Mouse (Mus musculus) midbrain, embryonic 11.5 days (tissue): ENCODE data around the gene Gm13757. TPM values are rescaled to one million over a fixed set of nuclear protein-coding genes. Genes with fewer than 3 reads are reported as not detected.
"Not testable (repeated sequence)": the region's sequence is repeated elsewhere in the genome, so short reads cannot be mapped to it uniquely, and the experiment has no call there.

ENCODE experiments used
- ATAC-seq: fragments of 200-750 bp; cut with Nextera tagmentation; 2 replicates; pipeline ENCODE4 v1.8.0; 2017; ENCODE audit warnings: moderate TSS enrichment, moderate library complexity; ENCODE audit not compliant: low FRiP score
- DNase-seq: peaks from one replicate; pipeline ENCODE4 v3.0.0; 2015; ENCODE audit warnings: low spot score; ENCODE audit errors: missing footprints
- H3K27ac ChIP-seq: fragments of 300-500 bp; sonication (generic); 2 replicates; pipeline ENCODE4 v1.5.1; 2014; ENCODE audit warnings: low read depth, low read length
- H3K27me3 ChIP-seq: fragments of 300-500 bp; sonication (generic); 2 replicates; pipeline ENCODE4 v1.6.1; 2014; ENCODE audit warnings: mild to moderate bottlenecking, low read length, moderate library complexity, mixed read lengths; ENCODE audit not compliant: control insufficient read depth, insufficient read depth
- H3K36me3 ChIP-seq: fragments of 300-500 bp; sonication (generic); 2 replicates; pipeline ENCODE4 v1.6.1; 2014; ENCODE audit warnings: mild to moderate bottlenecking, low read length, moderate library complexity, mixed read lengths; ENCODE audit not compliant: control insufficient read depth, insufficient read depth
- H3K4me1 ChIP-seq: fragments of 300-500 bp; sonication (generic); 2 replicates; pipeline ENCODE4 v1.6.1; 2014; ENCODE audit warnings: low read length; ENCODE audit not compliant: control insufficient read depth, insufficient read depth
- H3K4me2 ChIP-seq: fragments of 300-500 bp; sonication (generic); 2 replicates; pipeline ENCODE4 v1.6.1; 2014; ENCODE audit warnings: mild to moderate bottlenecking, moderate library complexity
- H3K4me3 ChIP-seq: fragments of 300-500 bp; sonication (generic); 2 replicates; pipeline ENCODE4 v1.5.1; 2014; ENCODE audit warnings: low read depth, low read length
- H3K9ac ChIP-seq: fragments of 300-500 bp; sonication (generic); 2 replicates; pipeline ENCODE4 v1.6.1; 2014; ENCODE audit warnings: low read length
- H3K9me3 ChIP-seq: fragments of 300-500 bp; sonication (generic); 2 replicates; pipeline ENCODE4 v1.6.1; 2016; ENCODE audit warnings: low read length; ENCODE audit not compliant: control insufficient read depth
- WGBS: fragments of 180-500 bp; shearing (Covaris S2); extraction: QIAGEN DNeasy Blood & Tissue Kit; methylation state at CpG from one replicate; pipeline ENCODE4 v1.1.7; 2014; 5-methylcytosine and 5-hydroxymethylcytosine counted together
- polyA plus RNA-seq: library from polyadenylated mRNA; unstranded; fragments of >200 nt; fragmentation: Nextera tagmentation; extraction: Ambion mirVana; gene quantifications from 2 replicates; pipeline ENCODE4 v1.2.1, GENCODE M21; 2014

Gm13757 gene
- polyA plus RNA-seq, result not detected in 2 replicates

DNA sequence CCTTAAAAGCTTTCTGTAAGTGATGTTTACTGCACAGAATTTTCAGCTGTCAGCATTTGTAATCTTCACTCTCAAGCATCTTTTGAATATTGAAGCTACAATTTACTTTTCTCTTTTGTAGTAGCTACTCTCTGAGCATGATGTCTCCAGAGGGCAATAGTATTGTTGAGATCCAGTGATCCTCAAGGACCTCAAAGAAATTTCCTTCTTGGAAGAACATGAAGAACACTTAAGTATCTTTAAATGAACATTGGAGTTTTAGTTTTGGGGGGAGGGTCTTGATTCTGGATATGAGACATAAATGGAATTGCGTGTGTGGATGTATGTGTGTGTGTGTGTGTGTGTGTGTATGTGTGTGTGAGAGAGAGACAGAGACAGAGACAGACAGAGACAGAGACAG lies at the start of gene Gm13757:
Gene Gm13757 (minus strand): TSS at position 101 of the 400 bp plus-strand sequence.
- Histone ChIP-seq H3K9me3 (no peaks in the 10 kb centered on the region), H3K4me3 (no peak within 1 kb of the TSS), H3K4me2 (no peak within 1 kb of the TSS), H3K27me3 (no peaks in the 10 kb centered on the region), H3K4me1 (no peaks in the 10 kb centered on the region), H3K9ac (no peak within 1 kb of the TSS), H3K36me3 (no peaks in the 10 kb centered on the region), H3K27ac (no peak within 1 kb of the TSS)
- DNase-seq, result no peak
- WGBS, result 91% methylated on average over 1 of the region's 1 CpGs
- no peak for ATAC-seq

DNA sequence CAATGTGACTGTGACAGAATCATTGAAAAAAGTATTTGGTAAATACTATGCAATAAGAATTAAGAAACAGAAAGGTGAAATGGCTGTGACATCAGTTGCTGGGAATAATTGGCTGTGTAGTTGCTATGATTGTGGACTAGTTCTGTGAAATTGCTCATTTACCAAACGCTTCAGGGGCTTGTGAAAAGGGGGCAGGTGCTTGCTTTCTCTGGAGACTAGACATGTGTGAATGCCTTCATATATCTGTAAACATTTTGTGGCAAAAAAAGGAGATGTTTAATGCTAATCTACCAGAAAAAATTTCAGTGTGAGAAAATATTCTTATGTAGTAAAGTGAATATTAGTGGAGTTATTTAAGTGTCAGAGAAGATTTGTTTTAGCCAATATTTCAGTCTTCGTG lies 44.1 kb upstream of the Gm13757 start, which contains the start of gene Olfr1185-ps1:
Gene Olfr1185-ps1 (plus strand): TSS at position 301 of the 400 bp plus-strand sequence.
- Histone ChIP-seq H3K4me1 (no peaks in the 10 kb centered on the region), H3K4me3 (no peak within 1 kb of the TSS), H3K27ac (no peak within 1 kb of the TSS), H3K4me2 (no peak within 1 kb of the TSS), H3K27me3 (no peaks in the 10 kb centered on the region), H3K9ac (no peak within 1 kb of the TSS), H3K9me3 (no peaks in the 10 kb centered on the region), H3K36me3 (no peaks in the 10 kb centered on the region)
- DNase-seq, result no peak
- no peak for ATAC-seq
- WGBS, result 80% methylated on average over 2 of the region's 2 CpGs

DNA sequence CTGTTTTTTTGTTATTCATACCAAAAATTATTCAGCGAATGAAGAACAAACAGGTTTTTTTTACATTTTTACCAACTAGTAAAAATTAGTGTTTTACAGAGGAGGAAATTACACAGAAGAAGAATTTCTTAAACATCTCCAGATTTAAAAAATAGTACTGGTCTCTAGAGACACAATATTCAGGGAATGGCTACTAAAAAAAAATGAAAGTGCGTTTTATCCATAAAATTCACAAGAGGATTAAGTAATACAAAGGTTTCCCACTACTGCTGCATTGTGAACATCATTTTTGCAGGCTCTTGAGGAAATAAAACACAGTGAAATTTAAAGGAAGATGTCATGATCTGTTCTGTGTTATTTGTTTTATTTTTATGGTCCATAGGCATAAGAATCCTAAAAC lies 34.4 kb upstream of the Gm13757 start, which contains the start of gene Olfr1184:
Gene Olfr1184 (plus strand): TSS at position 301 of the 400 bp plus-strand sequence.
- ATAC-seq (no peak), DNase-seq (no peak)
- H3K9ac ChIP-seq, result no peak within 1 kb of the TSS
- no peaks in the 10 kb centered on the region for H3K4me1 ChIP-seq
- no peaks in the 10 kb centered on the region for H3K36me3 ChIP-seq
- H3K4me3 ChIP-seq, result no peak within 1 kb of the TSS
- no peaks in the 10 kb centered on the region for H3K9me3 ChIP-seq
- no peak within 1 kb of the TSS for H3K27ac ChIP-seq
- WGBS, result 90% methylated on average over 2 of the region's 2 CpGs
- H3K4me2 ChIP-seq, result no peak within 1 kb of the TSS
- H3K27me3 ChIP-seq, result no peaks in the 10 kb centered on the region

DNA sequence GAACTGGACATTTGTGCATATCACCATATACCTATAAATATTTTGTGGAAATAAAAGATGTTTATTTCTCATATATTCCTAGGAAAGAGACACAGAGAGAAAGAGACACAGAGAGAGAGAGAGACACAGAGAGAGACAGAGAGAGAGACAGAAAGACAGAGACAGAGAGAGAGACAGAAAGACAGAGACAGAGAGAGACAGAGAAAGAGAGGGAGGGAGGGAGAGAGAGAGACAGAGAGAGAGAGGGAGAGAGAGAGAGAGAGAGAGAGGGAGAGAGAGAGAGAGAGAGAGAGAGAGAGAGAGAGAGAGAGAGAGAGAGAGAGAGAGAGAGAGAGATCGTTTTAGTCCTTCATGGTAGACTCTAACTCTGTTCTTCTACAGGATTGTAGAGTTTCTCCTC lies 5.6 kb upstream of the Gm13757 start, which contains the start of gene Olfr1183:
Gene Olfr1183 (plus strand): TSS at position 301 of the 400 bp plus-strand sequence.
- H3K9ac ChIP-seq, H3K4me2 ChIP-seq, H3K27me3 ChIP-seq, H3K4me3 ChIP-seq, H3K9me3 ChIP-seq, ATAC-seq, H3K36me3 ChIP-seq, H3K4me1 ChIP-seq, DNase-seq, H3K27ac ChIP-seq: not testable (repeated sequence)
- 80% methylated on average over 1 of the region's 1 CpGs for WGBS

DNA sequence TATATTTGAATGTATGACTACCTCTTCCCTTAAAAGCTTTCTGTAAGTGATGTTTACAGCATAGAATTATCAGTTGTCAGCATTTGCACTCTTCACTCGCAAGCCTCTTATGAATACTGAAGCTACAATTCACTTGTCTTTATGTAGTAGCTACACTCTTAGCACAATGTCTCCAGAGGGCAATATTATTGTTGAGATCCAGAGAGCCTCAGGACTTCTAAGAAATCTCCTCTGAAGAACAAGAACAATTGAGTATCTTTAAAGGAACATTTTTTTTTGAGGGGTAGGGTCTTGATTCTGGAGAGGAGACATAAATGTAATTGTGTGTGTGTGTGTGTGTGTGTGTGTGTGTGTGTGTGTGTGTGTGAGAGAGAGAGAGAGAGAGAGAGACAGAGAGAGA lies 22.9 kb downstream of the Gm13757 start, which contains the start of gene Olfr1181:
Gene Olfr1181 (minus strand): TSS at position 101 of the 400 bp plus-strand sequence.
- Histone ChIP-seq H3K9me3 (no peaks in the 10 kb centered on the region), H3K36me3 (no peaks in the 10 kb centered on the region), H3K27ac (no peak within 1 kb of the TSS), H3K4me1 (no peaks in the 10 kb centered on the region), H3K9ac (no peak within 1 kb of the TSS), H3K4me3 (no peak within 1 kb of the TSS), H3K4me2 (no peak within 1 kb of the TSS), H3K27me3 (no peaks in the 10 kb centered on the region)
- DNase-seq (no peak), ATAC-seq (no peak)
- 83% methylated on average over 1 of the region's 1 CpGs for WGBS

DNA sequence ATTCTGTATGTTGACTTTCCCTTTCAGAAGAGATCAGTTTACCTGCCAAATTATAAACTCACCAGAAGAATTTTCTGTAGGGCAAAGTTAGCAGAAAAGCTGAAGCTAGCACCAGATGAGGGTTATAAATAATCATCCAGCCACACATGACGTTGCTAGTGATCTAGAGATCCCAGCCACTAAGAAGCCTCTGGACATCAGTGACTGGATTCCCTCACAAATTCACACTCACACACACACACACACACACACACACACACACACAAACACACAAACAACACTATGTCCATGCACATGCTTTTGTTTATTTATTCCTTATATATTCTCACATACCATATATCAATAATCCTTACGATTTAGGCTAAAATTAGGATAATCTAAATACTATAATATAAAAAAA lies 29.9 kb downstream of the Gm13757 start, which contains the start of gene Olfr1180:
Gene Olfr1180 (minus strand): TSS at position 101 of the 400 bp plus-strand sequence.
- no peaks in the 10 kb centered on the region for H3K27me3 ChIP-seq
- no peaks in the 10 kb centered on the region for H3K36me3 ChIP-seq
- no peak within 1 kb of the TSS for H3K27ac ChIP-seq
- no peaks in the 10 kb centered on the region for H3K9me3 ChIP-seq
- ATAC-seq (no peak), DNase-seq (no peak)
- no peaks in the 10 kb centered on the region for H3K4me1 ChIP-seq
- no peak within 1 kb of the TSS for H3K4me2 ChIP-seq
- H3K4me3 ChIP-seq, result no peak within 1 kb of the TSS
- H3K9ac ChIP-seq, result no peak within 1 kb of the TSS
- WGBS, result 80% methylated on average over 2 of the region's 2 CpGs

DNA sequence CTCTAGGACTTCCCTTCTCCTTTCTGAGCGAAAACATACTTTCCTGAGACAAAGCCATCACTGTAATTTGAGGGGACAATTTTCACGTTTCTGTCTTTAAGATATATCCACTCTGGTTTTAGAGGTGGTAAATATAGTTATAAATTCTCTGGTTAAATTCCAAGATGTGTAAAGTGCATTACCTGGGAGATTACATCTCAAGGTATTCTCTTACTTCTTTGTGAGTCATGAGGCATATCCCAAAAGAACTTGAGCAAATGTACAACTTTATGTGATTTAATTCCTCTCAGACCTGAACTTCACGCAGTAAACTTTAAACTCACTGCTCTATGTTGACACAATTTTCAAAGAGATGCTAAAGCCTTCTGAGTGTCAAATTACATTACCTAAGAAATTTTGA lies 42.6 kb downstream of the Gm13757 start, which contains the start of gene Olfr1179:
Gene Olfr1179 (minus strand): TSS at position 101 of the 400 bp plus-strand sequence.
- DNase-seq (no peak), ATAC-seq (no peak)
- Histone ChIP-seq H3K4me3 (no peak within 1 kb of the TSS), H3K9ac (no peak within 1 kb of the TSS), H3K9me3 (no peaks in the 10 kb centered on the region), H3K4me2 (no peak within 1 kb of the TSS), H3K4me1 (no peaks in the 10 kb centered on the region), H3K27me3 (no peaks in the 10 kb centered on the region), H3K27ac (no peak within 1 kb of the TSS), H3K36me3 (no peaks in the 10 kb centered on the region)
- WGBS, result 85% methylated on average over 3 of the region's 3 CpGs

Other genes with a start within 250 kb of the Gm13757 start
- gene Olfr1170, start 220.8 kb downstream of the Gm13757 start, polyA plus RNA-seq, result not detected in 2 replicates
- not detected in 2 replicates for gene Olfr1173, start 169.3 kb downstream of the Gm13757 start, polyA plus RNA-seq
- not detected in 2 replicates for gene Olfr1174-ps, start 134.0 kb downstream of the Gm13757 start, polyA plus RNA-seq
- gene Olfr1175-ps, start 121.9 kb downstream of the Gm13757 start, polyA plus RNA-seq, result not detected in 2 replicates
- gene Olfr1176, start 112.4 kb downstream of the Gm13757 start, polyA plus RNA-seq, result not detected in 2 replicates
- gene Olfr1177-ps, start 102.6 kb downstream of the Gm13757 start, polyA plus RNA-seq, result not detected in 2 replicates
- not detected in 2 replicates for gene Olfr1178, start 62.1 kb downstream of the Gm13757 start, polyA plus RNA-seq
- not detected in 2 replicates for gene Olfr1179, start 42.7 kb downstream of the Gm13757 start, polyA plus RNA-seq
- not detected in 2 replicates for gene Olfr1180, start 30.0 kb downstream of the Gm13757 start, polyA plus RNA-seq
- gene Olfr1181, start 23.0 kb downstream of the Gm13757 start, polyA plus RNA-seq, result not detected in 2 replicates
- not detected in 2 replicates for gene Olfr1183, start 5.7 kb upstream of the Gm13757 start, polyA plus RNA-seq
- gene Olfr1184, start 34.5 kb upstream of the Gm13757 start, polyA plus RNA-seq, result not detected in 2 replicates
- gene Olfr1185-ps1, start 44.2 kb upstream of the Gm13757 start, polyA plus RNA-seq, result not detected in 2 replicates
- not detected in 2 replicates for gene Olfr1186, start 69.4 kb upstream of the Gm13757 start, polyA plus RNA-seq
- gene Olfr1188, start 107.8 kb upstream of the Gm13757 start, polyA plus RNA-seq, result not detected in 2 replicates
- not detected in 2 replicates for gene Olfr1189, start 137.3 kb upstream of the Gm13757 start, polyA plus RNA-seq
- not detected in 2 replicates for gene Olfr1191-ps1, start 191.4 kb upstream of the Gm13757 start, polyA plus RNA-seq
- not detected in 2 replicates for gene Olfr1192-ps1, start 199.4 kb upstream of the Gm13757 start, polyA plus RNA-seq
- gene Olfr1193, start 226.5 kb upstream of the Gm13757 start, polyA plus RNA-seq, result not detected in 2 replicates
- gene Olfr1195, start 240.1 kb upstream of the Gm13757 start, polyA plus RNA-seq, result not detected in 2 replicates